Mouse (Mus musculus) CH12.LX (cell line): ENCODE results near the gene Rras. TPM values are rescaled to one million over a fixed set of nuclear protein-coding genes. Genes with fewer than 3 reads are reported as not detected.
A peak's percentile ranks its signal among the peaks of the same experiment; 100 is the strongest.

ENCODE experiments used
- DNase-seq: peaks from one replicate; pipeline ENCODE4 v3.0.0-alpha.2; 2013; ENCODE audit errors: extremely low read depth
- H3K27ac ChIP-seq: 2 replicates; pipeline ENCODE4 v1.5.1; 2012; ENCODE audit warnings: low read depth, mild to moderate bottlenecking, control low read depth, moderate library complexity; ENCODE audit not compliant: insufficient read depth
- H3K27me3 ChIP-seq: replicated peaks from 2 replicates; pipeline ENCODE3; 2012; ENCODE audit warnings: inconsistent platforms
- H3K36me3 ChIP-seq, 2 experiments: replicated peaks in 1 of 2; 2 replicates each; pipeline versions ENCODE3 to v1.6.1; 2012; ENCODE audit warnings: inconsistent platforms in 1 of 2, low read length in 1 of 2, mild to moderate bottlenecking in 1 of 2, mixed read lengths in 1 of 2, moderate library complexity in 1 of 2; ENCODE audit not compliant: control insufficient read depth in 1 of 2, insufficient read depth in 1 of 2
- H3K4me1 ChIP-seq, 2 experiments: 2 replicates each; pipeline ENCODE4 v1.6.1; 2012; ENCODE audit warnings: inconsistent platforms in 1 of 2, moderate library complexity in 1 of 2; ENCODE audit not compliant: insufficient read depth in 2 of 2, control insufficient read depth in 1 of 2
- H3K4me2 ChIP-seq: 2 replicates; pipeline ENCODE4 v1.6.1; 2012; ENCODE audit warnings: low read depth, mild to moderate bottlenecking, control low read depth; ENCODE audit not compliant: poor library complexity, insufficient read depth, severe bottlenecking
- H3K4me3 ChIP-seq, 3 experiments: fragments of 150-350 bp in 1 of 3; sonication (generic) in 1 of 3; replicated peaks in 1 of 3; 2 replicates each; pipeline versions ENCODE3 to v1.5.1; 2011 to 2012; ENCODE audit warnings: low read depth in 2 of 3, low read length in 2 of 3, mild to moderate bottlenecking in 2 of 3, moderate library complexity in 2 of 3, control low read depth in 1 of 3, improper control_type of control experiment in 1 of 3, inconsistent platforms in 1 of 3, mixed read lengths in 1 of 3; ENCODE audit not compliant: poor library complexity in 1 of 3
- H3K79me2 ChIP-seq: replicated peaks from 2 replicates; pipeline ENCODE4 v1.6.1; 2012; ENCODE audit warnings: mild to moderate bottlenecking, moderate library complexity; ENCODE audit not compliant: control insufficient read depth, poor library complexity, insufficient read depth, severe bottlenecking; ENCODE audit errors: extremely low read depth
- H3K9ac ChIP-seq: 2 replicates; pipeline ENCODE4 v1.6.1; 2012; ENCODE audit warnings: low read depth, mild to moderate bottlenecking, control low read depth, moderate library complexity; ENCODE audit not compliant: insufficient read depth
- H3K9me3 ChIP-seq: replicated peaks from 2 replicates; pipeline ENCODE3; 2012; ENCODE audit warnings: low read length, inconsistent platforms, mixed read lengths
- BHLHE40 ChIP-seq: IDR thresholded peaks from 2 replicates; pipeline ENCODE4 v1.6.1; 2011; ENCODE audit warnings: mild to moderate bottlenecking, low read depth, low read length, improper control_type of control experiment
- CHD1 ChIP-seq: IDR thresholded peaks from 2 replicates; pipeline ENCODE4 v1.6.1; 2012; ENCODE audit warnings: low read depth, low read length, improper control_type of control experiment, inconsistent platforms
- CHD2 ChIP-seq: IDR thresholded peaks from 2 replicates; pipeline ENCODE4 v1.6.1; 2011; ENCODE audit warnings: low read length, improper control_type of control experiment
- CTCF ChIP-seq, 2 experiments: IDR thresholded peaks in 1 of 2; conservative IDR thresholded peaks in 1 of 2; 2 replicates each; pipeline ENCODE4 v1.5.1; 2011 to 2012; ENCODE audit warnings: low read depth in 2 of 2, low read length in 2 of 2, improper control_type of control experiment in 1 of 2, inconsistent platforms in 1 of 2, mild to moderate bottlenecking in 1 of 2, moderate library complexity in 1 of 2
- ELF1 ChIP-seq: IDR thresholded peaks from 2 replicates; pipeline ENCODE4 v1.6.1; 2014; ENCODE audit warnings: low read depth, mild to moderate bottlenecking, inconsistent platforms, low read length, improper control_type of control experiment
- EP300 ChIP-seq: IDR thresholded peaks from 2 replicates; pipeline ENCODE4 v1.6.1; 2011; ENCODE audit warnings: low read length, improper control_type of control experiment
- ETS1 ChIP-seq: conservative IDR thresholded peaks from 2 replicates; pipeline ENCODE4 v1.6.1; 2012; ENCODE audit warnings: low read depth, mild to moderate bottlenecking, inconsistent platforms, low read length, improper control_type of control experiment, moderate library complexity
- GABPA ChIP-seq: IDR thresholded peaks from 2 replicates; pipeline ENCODE4 v1.6.1; 2012; ENCODE audit warnings: low read depth, low read length, improper control_type of control experiment, inconsistent platforms; ENCODE audit not compliant: insufficient replicate concordance
- HCFC1 ChIP-seq: IDR thresholded peaks from 2 replicates; pipeline ENCODE4 v1.6.1; 2012; ENCODE audit warnings: low read depth, mild to moderate bottlenecking, inconsistent platforms, low read length, improper control_type of control experiment
- IRF4 ChIP-seq: IDR thresholded peaks from 2 replicates; pipeline ENCODE4 v1.6.1; 2014; ENCODE audit warnings: low read depth, mild to moderate bottlenecking, inconsistent platforms, low read length, improper control_type of control experiment
- JUN ChIP-seq: IDR thresholded peaks from 2 replicates; pipeline ENCODE4 v1.6.1; 2011; ENCODE audit warnings: low read depth, mild to moderate bottlenecking, low read length, improper control_type of control experiment, moderate library complexity; ENCODE audit not compliant: insufficient read depth
- JUND ChIP-seq: conservative IDR thresholded peaks from 2 replicates; pipeline ENCODE4 v1.6.1; 2011; ENCODE audit warnings: low read depth, low read length, improper control_type of control experiment
- MAFK ChIP-seq: IDR thresholded peaks from 2 replicates; pipeline ENCODE4 v1.6.1; 2011; ENCODE audit warnings: low read length, improper control_type of control experiment; ENCODE audit not compliant: insufficient replicate concordance
- MAX ChIP-seq: IDR thresholded peaks from 2 replicates; pipeline ENCODE4 v1.6.1; 2011; ENCODE audit warnings: low read length, improper control_type of control experiment
- MEF2A ChIP-seq: IDR thresholded peaks from 2 replicates; pipeline ENCODE4 v1.6.1; 2014; ENCODE audit warnings: low read depth, mild to moderate bottlenecking, inconsistent platforms, low read length, improper control_type of control experiment, borderline replicate concordance
- MXI1 ChIP-seq: IDR thresholded peaks from 2 replicates; pipeline ENCODE4 v1.6.1; 2011; ENCODE audit warnings: mild to moderate bottlenecking, low read depth, low read length, improper control_type of control experiment
- MYC ChIP-seq: IDR thresholded peaks from 2 replicates; pipeline ENCODE4 v1.6.1; 2011; ENCODE audit warnings: low read depth, mild to moderate bottlenecking, improper control_type of control experiment, low read length
- NELFE ChIP-seq: IDR thresholded peaks from 2 replicates; pipeline ENCODE4 v1.6.1; 2011; ENCODE audit warnings: low read depth, low read length, improper control_type of control experiment
- NRF1 ChIP-seq: IDR thresholded peaks from 2 replicates; pipeline ENCODE4 v1.6.1; 2014; ENCODE audit warnings: low read depth, mild to moderate bottlenecking, inconsistent platforms, low read length, improper control_type of control experiment, moderate library complexity
- PAX5 ChIP-seq: IDR thresholded peaks from 2 replicates; pipeline ENCODE4 v1.6.1; 2012; ENCODE audit warnings: low read length, inconsistent platforms, mixed read lengths
- POLR2A ChIP-seq: IDR thresholded peaks from 2 replicates; pipeline ENCODE4 v1.6.1; 2011; ENCODE audit warnings: low read depth, mild to moderate bottlenecking, improper control_type of control experiment, low read length
- POLR2AphosphoS2 ChIP-seq: IDR thresholded peaks from 2 replicates; pipeline ENCODE4 v1.6.1; 2011; ENCODE audit warnings: low read depth, low read length, improper control_type of control experiment
- SIN3A ChIP-seq: IDR thresholded peaks from 2 replicates; pipeline ENCODE4 v1.6.1; 2012; ENCODE audit warnings: low read length, improper control_type of control experiment, inconsistent platforms
- TBP ChIP-seq: conservative IDR thresholded peaks from 2 replicates; pipeline ENCODE4 v1.6.1; 2011; ENCODE audit warnings: low read depth, low read length, improper control_type of control experiment
- TCF12 ChIP-seq: IDR thresholded peaks from 2 replicates; pipeline ENCODE4 v1.6.1; 2014; ENCODE audit warnings: low read depth, mild to moderate bottlenecking, inconsistent platforms, low read length, improper control_type of control experiment
- UBTF ChIP-seq: IDR thresholded peaks from 2 replicates; pipeline ENCODE4 v1.6.1; 2012; ENCODE audit warnings: low read depth, mild to moderate bottlenecking, inconsistent platforms, low read length, improper control_type of control experiment, moderate library complexity
- USF1 ChIP-seq: IDR thresholded peaks from 2 replicates; pipeline ENCODE4 v1.6.1; 2014; ENCODE audit warnings: low read depth, mild to moderate bottlenecking, inconsistent platforms, low read length, improper control_type of control experiment
- ZC3H11A ChIP-seq: IDR thresholded peaks from 2 replicates; pipeline ENCODE4 v1.6.1; 2012; ENCODE audit warnings: low read depth, mild to moderate bottlenecking, inconsistent platforms, low read length, improper control_type of control experiment
- ZKSCAN1 ChIP-seq: IDR thresholded peaks from 2 replicates; pipeline ENCODE4 v1.6.1; 2012; ENCODE audit warnings: low read depth, inconsistent platforms, low read length, improper control_type of control experiment, borderline replicate concordance
- ZMIZ1 ChIP-seq: IDR thresholded peaks from 2 replicates; pipeline ENCODE4 v1.6.1; 2012; ENCODE audit warnings: low read depth, mild to moderate bottlenecking, inconsistent platforms, low read length, improper control_type of control experiment
- dilution Hi-C: fragments of 300-500 bp; cut with MboI; formaldehyde crosslinking; loops from 2 replicates; pipeline ENCODE4 v1.14.3; 2020; ENCODE audit warnings: low sequenced_read_pairs; ENCODE audit not compliant: extremely low pct_unique_long_range_greater_than_20kb, extremely low pct_ligation_motif_present
- in situ Hi-C: fragments of 300-500 bp; cut with MboI; formaldehyde crosslinking; loops from 3 replicates; pipeline ENCODE4 v1.14.3; 2019; ENCODE audit warnings: low sequenced_read_pairs, low pct_ligation_motif_present, low pct_unique_long_range_greater_than_20kb, mixed read lengths
- polyA plus RNA-seq: library from polyadenylated mRNA; unstranded; fragments of >175 nt; gene quantifications from 2 replicates; pipeline ENCODE4 v1.2.1, GENCODE M21; 2012; ENCODE audit warnings: low read depth; ENCODE audit not compliant: insufficient read length
- total RNA-seq, 2 experiments: library from RNA; depleted of rRNA; stranded (reverse); fragments of 300-350 nt in 1 of 2; fragments of >200 nt in 1 of 2; gene quantifications; 2 replicates each; pipeline ENCODE4 v1.2.3; 2012 to 2014

Rras gene
- total and polyA plus RNA-seq, 3 experiments = 7.2 to 19.8 (median 10.6) TPM

- dilution Hi-C loops (no loop called here), in situ Hi-C loops (loop anchor here (5.0 kb wide), 1 partner anchor 62 kb away; the partner anchor contains the start of gene Prmt1)
- Histone ChIP-seq H3K36me3 (peaks cover 54 to 55% of the 10 kb centered on the region in 2 experiments), H3K4me2 (no peak overlapping the region), H3K9me3 (no peaks in the 10 kb centered on the region), H3K9ac (no peak overlapping the region), H3K4me1 (peaks cover 0 to 10% of the 10 kb centered on the region in 2 experiments; a peak in 2 of 4 replicates), H3K4me3 (no peak overlapping the region), H3K27ac (no peak overlapping the region), H3K27me3 (no peaks in the 10 kb centered on the region), H3K79me2 (peaks cover 5% of the 10 kb centered on the region)
- TF ChIP-seq IRF4 = no peak
- no peak for TF ChIP-seq ZC3H11A
- no peak for TF ChIP-seq TCF12
- TF ChIP-seq USF1 = no peak
- no peak for TF ChIP-seq CHD2
- TF ChIP-seq JUND = no peak
- TF ChIP-seq EP300 = no peak
- no peak for TF ChIP-seq CTCF (conservative IDR thresholded peaks at IDR 0.05 in 1 of 2, IDR thresholded peaks at IDR 0.05 in 1 of 2; ENCODE audit: low read depth in 2 of 2, low read length in 2 of 2)
- no peak for TF ChIP-seq GABPA
- TF ChIP-seq SIN3A = no peak
- no peak for TF ChIP-seq POLR2AphosphoS2
- TF ChIP-seq MAX = no peak
- TF ChIP-seq MEF2A = no peak
- no peak for TF ChIP-seq MAFK
- TF ChIP-seq UBTF = no peak
- TF ChIP-seq HCFC1 = no peak
- no peak for TF ChIP-seq NELFE
- no peak for TF ChIP-seq TBP
- DNase-seq = no peak
Observed at GRCm38 (mm10) chr7:45048923-45049657, 31.3 kb downstream of the Rras start.

- no peaks in the 10 kb centered on the region for H3K9me3 ChIP-seq
- peak overlapping the region; percentile 98 for H3K27ac ChIP-seq
- peaks cover 3% of the 10 kb centered on the region for H3K79me2 ChIP-seq
- dilution Hi-C loops (no loop called here), in situ Hi-C loops (no loop called here)
- no peaks in the 10 kb centered on the region for H3K27me3 ChIP-seq
- H3K4me3 ChIP-seq = peak overlapping the region; percentile 64 to 80 (median 65)
- peaks cover 0 to 16% of the 10 kb centered on the region in 2 experiments; a peak in 2 of 4 replicates for H3K4me1 ChIP-seq
- H3K4me2 ChIP-seq = peak overlapping the region; percentile 71
- peak overlapping the region; percentile 78 for H3K9ac ChIP-seq
- peaks cover 42 to 43% of the 10 kb centered on the region in 2 experiments for H3K36me3 ChIP-seq
- peak; percentile 96 for DNase-seq
- no peak for TF ChIP-seq ZMIZ1
- 0 out of 2 replicates have a peak, but pooled peaks have one; percentile 36 for TF ChIP-seq ELF1
- TF ChIP-seq MAX = no peak
- 0 out of 2 replicates have a peak, but pooled peaks have one; percentile 56 for TF ChIP-seq TBP
- no peak for TF ChIP-seq GABPA
- TF ChIP-seq JUND = no peak
- no peak for TF ChIP-seq JUN
- no peak for TF ChIP-seq ZC3H11A
- TF ChIP-seq MYC = no peak
- TF ChIP-seq CHD1 = no peak
- peak; percentile 83 for TF ChIP-seq CHD2
- peak; percentile 60 for TF ChIP-seq POLR2A
- no peak for TF ChIP-seq MEF2A
- no peak for TF ChIP-seq NRF1
- TF ChIP-seq SIN3A = no peak
- TF ChIP-seq PAX5 = no peak
- no peak for TF ChIP-seq MXI1
- TF ChIP-seq ZKSCAN1 = no peak
- no peak for TF ChIP-seq MAFK
- no peak for TF ChIP-seq ETS1
- TF ChIP-seq BHLHE40 = no peak
Observed at GRCm38 (mm10) chr7:45050945-45051600, 33.3 kb downstream of the Rras start.
